Mouse (Mus musculus) cerebellum, adult 11 months (tissue): ENCODE data around the gene Car8.
"Not testable (repeated sequence)": the region's sequence is repeated elsewhere in the genome, so short reads cannot be mapped to it uniquely, and the experiment has no call there.

Source experiments
- DNase-seq: peaks from one replicate; pipeline ENCODE4 v3.0.0; 2022

Gene Car8

GRCm38 (mm10) chr4:8201631-8202030 lies 37.2 kb downstream of the Car8 start:
- no peak for DNase-seq

GRCm38 (mm10) chr4:8200081-8200480 lies 38.8 kb downstream of the Car8 start:
- no peak for DNase-seq

GRCm38 (mm10) chr4:8198033-8198432 lies 40.8 kb downstream of the Car8 start:
- no peak for DNase-seq

GRCm38 (mm10) chr4:8190441-8190840 lies 48.4 kb downstream of the Car8 start:
- DNase-seq, result no peak

- DNase-seq, result no peak
Measured at GRCm38 (mm10) chr4:8186921-8187687, 51.7 kb downstream of the Car8 start.

GRCm38 (mm10) chr4:8180576-8180975 lies 58.3 kb downstream of the Car8 start:
- DNase-seq, result no peak

- no peak for DNase-seq
Measured at GRCm38 (mm10) chr4:8154589-8155198, 84.1 kb downstream of the Car8 start.

GRCm38 (mm10) chr4:8153926-8154325 lies 84.9 kb downstream of the Car8 start:
- not testable (repeated sequence) for DNase-seq

- no peak for DNase-seq
Measured at GRCm38 (mm10) chr4:8137403-8137802, 101.4 kb downstream of the Car8 start.

- DNase-seq, result no peak
Measured at GRCm38 (mm10) chr4:8132024-8132423, 106.8 kb downstream of the Car8 start.

- DNase-seq, result no peak
Measured at GRCm38 (mm10) chr4:8113558-8113957, 125.3 kb downstream of the Car8 start.

- no peak for DNase-seq
Measured at GRCm38 (mm10) chr4:8111891-8112290, 127.0 kb downstream of the Car8 start.

GRCm38 (mm10) chr4:8109906-8110567 lies 128.8 kb downstream of the Car8 start:
- no peak for DNase-seq

GRCm38 (mm10) chr4:8101466-8101865 lies 137.4 kb downstream of the Car8 start:
- DNase-seq, result no peak

GRCm38 (mm10) chr4:8098084-8098483 lies 140.8 kb downstream of the Car8 start:
- DNase-seq, result no peak

GRCm38 (mm10) chr4:8097683-8098082 lies 141.2 kb downstream of the Car8 start:
- DNase-seq, result no peak

- not testable (repeated sequence) for DNase-seq
Measured at GRCm38 (mm10) chr4:8093566-8093965, 145.3 kb downstream of the Car8 start.
